Mouse (Mus musculus) kidney, adult 2 months (tissue): ENCODE results near the gene Xntrpc.

ENCODE experiments used
- CTCF ChIP-seq: fragments of 200-500 bp; conservative IDR thresholded peaks from 2 replicates; pipeline ENCODE4 v1.5.1; 2011; ENCODE audit warnings: low read depth, mild to moderate bottlenecking, control low read depth, low read length, moderate library complexity, mixed read lengths; ENCODE audit not compliant: insufficient read depth, insufficient read length
- POLR2A ChIP-seq: fragments of 200-500 bp; IDR thresholded peaks from one replicate; pipeline ENCODE4 v1.6.1; 2011; ENCODE audit warnings: low read depth, low read length, control low read depth

DNA sequence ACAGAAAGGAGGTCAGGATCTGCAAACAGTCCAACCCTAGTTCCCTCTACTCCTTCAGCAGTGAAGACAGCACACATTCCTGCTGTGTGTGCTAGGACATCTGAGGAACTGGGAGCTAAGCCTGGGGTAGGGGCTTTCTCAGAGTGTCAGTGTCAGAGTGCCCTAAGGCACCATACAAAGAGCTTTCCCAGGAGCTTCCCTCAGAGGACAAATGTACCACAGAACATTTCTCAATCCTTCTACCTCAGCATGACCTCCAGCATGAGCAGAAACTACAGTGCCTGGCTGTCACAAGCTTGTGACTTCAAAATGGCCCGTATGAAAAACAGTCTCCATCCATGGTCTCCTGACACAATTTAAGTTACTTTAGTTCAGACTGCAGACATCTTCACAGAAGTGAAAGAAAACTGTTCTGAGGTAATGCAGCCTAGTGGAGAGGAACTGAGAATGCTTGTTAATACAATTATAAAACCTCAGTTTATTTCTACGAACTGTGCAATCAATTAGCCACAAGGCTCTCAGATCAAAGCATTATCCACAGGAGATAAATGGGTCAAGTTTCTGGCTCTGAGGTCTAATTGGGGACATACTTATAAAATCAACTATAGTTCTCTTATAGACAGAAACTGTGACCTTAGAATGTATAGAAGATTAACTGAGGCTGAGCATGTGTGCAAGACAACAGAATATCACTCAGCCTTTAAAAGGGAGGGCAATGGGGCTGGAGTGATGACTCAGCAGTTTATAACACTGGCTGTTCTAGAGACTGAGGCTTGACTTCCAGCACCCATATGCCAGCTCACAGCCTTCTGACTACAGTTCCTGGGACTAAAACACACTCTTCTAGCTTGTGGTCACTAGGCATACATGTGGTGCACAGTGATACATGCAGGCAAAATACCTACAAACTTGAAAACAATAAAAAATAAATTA, 40.1 kb upstream of the Xntrpc start:
- TF ChIP-seq POLR2A (no peak), CTCF (no peak)
